Mouse (Mus musculus) hematopoietic stem cell, adult 5-6 weeks (primary cell): Measurements from ENCODE around the gene Mkrn1. TPM values are rescaled to one million over a fixed set of nuclear protein-coding genes. Genes with fewer than 3 reads are reported as not detected.
"Not testable (repeated sequence)": the region's sequence is repeated elsewhere in the genome, so short reads cannot be mapped to it uniquely, and the experiment has no call there.

Experiments used
- ATAC-seq, 2 experiments: fragments of 125-278 bp in 1 of 2; replicated peaks in 1 of 2; 2 replicates each; pipeline ENCODE4 v1.8.0; 2016 to 2017; ENCODE audit warnings: inconsistent platforms in 2 of 2, mild to moderate bottlenecking in 2 of 2, moderate number of reproducible peaks in 2 of 2, low read depth in 1 of 2, moderate TSS enrichment in 1 of 2; ENCODE audit not compliant: low FRiP score in 2 of 2, poor library complexity in 2 of 2, severe bottlenecking in 2 of 2, insufficient read depth in 1 of 2, low TSS enrichment in 1 of 2
- total RNA-seq: library from RNA; stranded (forward); fragments of 172-1452, 232-1000 nt; gene quantifications from 2 replicates; pipeline ENCODE4 v1.2.3, GENCODE M21; 2017

Gene Mkrn1
- total RNA-seq, 1 experiment from 2014 or later: 65.8 TPM

DNA sequence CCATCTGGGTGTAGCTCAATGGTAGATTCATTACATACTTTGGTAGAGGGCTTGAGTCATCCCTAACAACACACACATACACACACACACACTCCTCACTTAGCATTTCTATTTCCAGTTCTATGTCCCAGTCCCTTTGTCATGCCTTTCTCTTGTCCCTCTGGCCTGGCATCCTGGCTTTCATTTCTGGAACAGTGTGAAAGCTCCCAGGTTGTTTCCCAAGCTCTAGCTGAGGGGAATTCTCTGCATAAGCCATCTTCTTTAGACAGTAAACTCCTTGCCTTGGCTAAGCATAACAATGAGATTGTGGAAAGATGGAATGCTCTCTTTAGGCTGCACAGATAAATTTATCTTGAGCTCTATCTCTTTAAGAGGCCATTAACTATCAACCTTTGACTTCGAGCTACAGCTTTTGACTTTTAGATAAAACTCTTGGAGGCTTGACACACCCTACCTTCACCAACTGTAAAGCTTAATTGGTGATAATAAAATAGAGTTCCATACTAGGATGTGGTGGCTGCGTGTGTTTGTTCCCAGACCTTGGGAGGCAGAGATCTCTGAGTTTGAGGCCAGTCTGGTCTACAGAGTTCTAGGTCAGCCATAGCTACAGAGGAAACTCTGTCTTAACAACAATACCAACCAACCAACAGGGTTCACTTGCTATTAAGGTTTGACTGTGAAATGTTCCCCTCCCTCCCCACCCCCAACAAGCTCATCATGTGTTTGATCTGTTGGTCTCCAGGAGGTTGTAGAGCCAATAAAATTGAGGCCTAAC, 14.0 kb upstream of the Mkrn1 start:
- ATAC-seq: no peak

GRCm38 (mm10) chr6:39433701-39434100, 13.4 kb upstream of the Mkrn1 start:
- no peak for ATAC-seq

DNA sequence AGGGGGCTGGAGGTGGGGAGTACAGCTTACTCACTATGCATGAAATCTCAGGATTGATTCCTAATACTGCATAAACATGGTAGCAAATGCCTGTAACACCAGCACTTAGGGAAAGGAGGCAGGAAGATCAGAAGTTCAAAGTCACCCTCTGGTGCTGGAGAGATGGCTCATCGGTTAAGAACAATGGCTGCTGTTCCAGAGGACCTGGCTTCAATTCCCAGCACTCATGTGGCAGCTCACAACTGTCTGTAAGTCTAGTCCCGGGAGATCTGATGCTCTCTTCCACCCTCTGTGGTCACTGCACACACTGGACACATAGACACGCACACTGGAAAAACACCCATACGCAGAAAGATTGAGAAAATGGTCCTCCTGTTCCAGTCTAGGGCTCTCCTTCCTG, 12.9 kb upstream of the Mkrn1 start:
- no peak for ATAC-seq

GRCm38 (mm10) chr6:39430722-39431121, 10.5 kb upstream of the Mkrn1 start:
- ATAC-seq: peak in 1 of 2 experiments; percentile 29; a peak in 1 of 4 replicates

- ATAC-seq: no peak; a peak in 1 of 4 replicates
Observed at GRCm38 (mm10) chr6:39429007-39429788, 8.9 kb upstream of the Mkrn1 start.

DNA sequence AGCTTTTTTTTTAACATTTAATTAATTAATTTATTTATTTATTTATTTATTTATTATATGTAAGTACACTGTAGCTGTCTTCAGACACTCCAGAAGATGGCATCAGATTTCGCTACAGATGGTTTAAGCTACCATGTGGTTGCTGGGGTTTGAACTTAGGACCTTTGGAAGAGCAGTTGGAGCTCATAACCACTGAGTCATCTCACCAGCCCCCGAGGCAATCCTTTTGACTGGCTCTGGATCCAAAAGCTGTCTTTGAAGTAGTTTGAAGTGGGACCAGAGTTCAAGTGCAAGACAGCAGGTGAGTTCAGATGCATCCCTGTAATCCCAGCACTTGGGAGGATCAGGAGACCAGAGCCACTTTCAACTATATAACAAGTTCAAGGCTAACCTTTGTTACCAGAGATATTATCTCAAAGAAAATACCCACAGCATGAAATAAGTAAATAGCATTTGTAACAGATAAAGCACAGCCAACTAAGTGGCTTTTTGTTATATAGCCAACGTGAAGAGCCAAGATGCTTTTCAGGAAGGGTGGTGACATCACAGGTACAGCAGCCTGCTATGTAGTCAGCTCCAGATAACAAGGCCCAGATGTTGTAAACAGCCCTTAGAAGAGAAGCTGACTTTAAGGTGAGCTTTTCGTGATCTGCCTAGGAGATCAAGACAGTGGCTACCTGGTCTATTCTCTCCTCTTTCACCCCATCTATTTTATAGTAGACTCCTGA, 7.2 kb upstream of the Mkrn1 start:
- ATAC-seq: no peak

GRCm38 (mm10) chr6:39426725-39427124, 6.5 kb upstream of the Mkrn1 start:
- no peak for ATAC-seq

GRCm38 (mm10) chr6:39425181-39425580, 4.9 kb upstream of the Mkrn1 start:
- ATAC-seq: no peak

DNA sequence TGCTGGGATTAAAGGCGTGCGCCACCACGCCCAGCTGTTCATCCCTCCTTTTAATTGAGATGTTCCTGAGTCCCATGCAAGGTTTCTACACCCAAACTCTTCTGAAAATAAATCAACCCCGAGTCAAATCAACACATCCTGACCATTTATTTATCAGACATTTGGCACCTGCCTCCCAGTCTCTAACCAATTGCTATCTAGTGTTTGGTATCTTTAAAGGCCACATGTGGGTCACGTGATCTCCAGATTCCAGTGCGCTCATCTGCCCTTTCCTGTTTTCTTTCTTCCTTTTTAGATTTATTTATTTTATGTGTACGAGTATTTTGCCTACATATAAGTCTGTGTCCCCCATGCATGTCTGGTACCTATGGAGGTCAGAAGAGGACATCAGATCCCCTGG, 3.4 kb upstream of the Mkrn1 start:
- ATAC-seq: no peak

DNA sequence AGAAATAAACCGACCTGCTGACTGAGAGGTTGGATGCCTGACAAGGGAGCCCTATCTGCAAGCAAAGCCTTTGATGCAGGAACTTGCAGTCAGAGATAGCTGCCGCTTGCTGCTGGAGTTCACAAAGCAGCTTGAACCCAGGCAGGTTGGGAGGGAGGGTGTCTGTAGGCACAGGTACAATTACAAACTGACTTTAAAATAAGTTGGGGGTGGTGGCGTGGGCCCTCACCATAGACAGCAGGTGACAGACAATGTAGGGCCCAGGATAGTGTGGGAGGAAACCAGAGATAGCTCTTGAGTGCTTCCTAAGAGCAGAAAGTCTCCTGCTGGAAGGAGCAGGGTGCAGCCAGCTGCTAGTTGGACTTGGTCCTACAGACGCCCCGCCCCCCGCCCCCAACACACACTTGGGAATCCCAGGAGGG, 2.9 kb upstream of the Mkrn1 start:
- ATAC-seq: no peak

DNA sequence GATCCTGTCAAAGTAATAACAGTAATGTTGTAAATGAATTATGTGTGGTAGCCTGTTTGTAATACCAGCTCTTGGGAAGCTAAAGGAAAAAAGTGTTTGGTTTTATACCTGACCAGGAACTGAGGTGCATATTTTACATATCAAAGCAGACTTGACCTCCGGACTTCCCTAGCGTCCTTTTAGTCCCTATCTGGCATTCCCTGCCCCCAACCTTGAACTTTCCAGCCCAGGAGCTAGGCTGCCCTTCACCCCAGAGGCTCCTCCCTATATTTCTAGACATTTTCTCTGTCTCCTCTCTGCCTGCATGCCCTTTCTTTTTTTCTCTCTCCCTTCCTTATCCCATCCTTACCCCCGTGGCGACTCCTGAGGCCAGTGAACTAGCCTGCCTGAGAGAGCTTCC, 605 bp upstream of the Mkrn1 start:
- no peak for ATAC-seq

DNA sequence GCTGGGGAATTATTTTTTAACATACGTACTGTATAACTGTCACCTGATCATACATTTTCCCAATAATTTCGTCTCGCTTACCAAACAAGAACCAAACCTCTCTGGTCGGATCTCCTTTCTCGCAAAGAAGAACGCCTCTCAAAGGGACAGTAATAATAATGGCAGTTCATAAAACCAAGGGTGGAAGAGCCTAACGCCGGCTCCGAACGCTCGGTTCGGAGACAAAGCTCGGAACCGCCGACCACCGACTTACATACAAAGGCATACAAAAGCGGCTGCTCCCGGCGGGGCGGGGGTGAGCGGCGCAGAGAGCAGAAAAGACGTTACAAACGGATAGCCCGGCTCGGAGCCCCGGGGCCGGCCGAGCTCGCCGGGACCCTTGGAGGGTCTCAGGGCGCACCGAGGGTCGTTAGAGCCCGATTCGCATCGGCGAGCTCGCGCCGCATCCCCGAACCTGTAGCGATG, 844 bp downstream of the Mkrn1 start:
- no peak for ATAC-seq

GRCm38 (mm10) chr6:39416654-39417053, 3.6 kb downstream of the Mkrn1 start:
- not testable (repeated sequence) for ATAC-seq

- peak in 1 of 2 experiments; percentile 34; a peak in 1 of 4 replicates for ATAC-seq
Observed at GRCm38 (mm10) chr6:39415762-39416161, 4.5 kb downstream of the Mkrn1 start.

GRCm38 (mm10) chr6:39414106-39414505, 6.2 kb downstream of the Mkrn1 start:
- no peak for ATAC-seq

DNA sequence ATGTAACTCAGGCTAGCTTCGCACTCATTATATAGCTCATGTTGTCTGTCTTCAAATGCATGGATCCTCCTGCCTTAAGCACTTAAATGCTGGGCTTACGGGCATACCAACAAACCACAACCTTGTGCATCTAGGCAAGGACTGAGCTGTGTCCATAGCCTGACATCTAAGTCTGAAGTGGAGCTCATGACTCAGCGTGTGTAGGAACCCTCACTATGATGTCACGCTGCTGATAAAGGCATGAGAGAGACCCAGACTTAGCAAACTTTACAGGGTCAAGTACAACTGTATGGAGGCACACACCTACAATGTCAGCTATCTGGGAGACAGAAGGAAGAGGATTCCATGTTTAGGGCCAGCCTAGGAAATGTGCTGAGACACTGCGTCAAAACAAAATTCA, 13.8 kb downstream of the Mkrn1 start:
- ATAC-seq: no peak

GRCm38 (mm10) chr6:39403136-39403535, 17.1 kb downstream of the Mkrn1 start:
- ATAC-seq: no peak

GRCm38 (mm10) chr6:39400343-39400742, 19.9 kb downstream of the Mkrn1 start:
- ATAC-seq: no peak
